Mouse (Mus musculus): ENCODE measurements around the gene Ano5.

The Ano5 gene

DNA sequence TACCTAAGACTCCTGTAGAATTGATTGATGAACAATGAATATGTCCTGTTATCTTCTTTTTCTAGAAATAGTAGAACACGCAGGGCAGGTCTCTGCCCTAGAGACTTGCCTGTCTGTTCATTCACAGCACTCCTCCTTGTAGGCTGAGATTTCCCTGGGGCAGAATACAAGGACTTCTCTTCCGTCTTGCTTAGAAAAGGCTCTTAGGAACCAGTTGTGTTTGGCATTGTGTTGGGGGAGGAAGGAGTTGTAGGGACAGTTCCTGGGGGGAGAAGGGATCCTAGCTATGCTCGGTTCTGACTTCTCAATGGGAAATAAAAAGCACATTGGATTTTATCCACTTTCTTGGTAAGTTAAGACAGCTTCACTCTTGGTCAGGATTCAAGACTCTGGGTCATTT is 118.4 kb downstream of the Ano5 start:
- DNase-seq: no peak

- DNase-seq: no peak
These were observed 120.3 kb downstream of the Ano5 start for GRCm38 (mm10) chr7:51631171-51631570.

- DNase-seq: no peak
These were observed 121.9 kb downstream of the Ano5 start for GRCm38 (mm10) chr7:51632543-51633229.

GRCm38 (mm10) chr7:51633230-51633844 is 122.5 kb downstream of the Ano5 start:
- no peak for DNase-seq

All from kidney, postnatal 25 days (tissue).